Mouse (Mus musculus) adrenal gland, postnatal 14 days (tissue): ENCODE measurements at regions not wholly inside any gene's neighbourhood (a gene's known extent, or its start where the extent isn't known, plus 50 kb on each side); places are given as distances from the start of the nearest gene placed in this dataset.
"Not testable (repeated sequence)": the region's sequence is repeated elsewhere in the genome, so short reads cannot be mapped to it uniquely, and the experiment has no call there.

Source experiments
- DNase-seq: peaks from one replicate; pipeline ENCODE4 v3.0.0; 2021; ENCODE audit warnings: mixed read lengths
- microRNA-seq, 2 experiments: library from miRNA; unstranded; fragments of <30 nt; microRNA quantifications; one replicate each; pipeline ENCODE4 v1.2.0; 2021

DNA sequence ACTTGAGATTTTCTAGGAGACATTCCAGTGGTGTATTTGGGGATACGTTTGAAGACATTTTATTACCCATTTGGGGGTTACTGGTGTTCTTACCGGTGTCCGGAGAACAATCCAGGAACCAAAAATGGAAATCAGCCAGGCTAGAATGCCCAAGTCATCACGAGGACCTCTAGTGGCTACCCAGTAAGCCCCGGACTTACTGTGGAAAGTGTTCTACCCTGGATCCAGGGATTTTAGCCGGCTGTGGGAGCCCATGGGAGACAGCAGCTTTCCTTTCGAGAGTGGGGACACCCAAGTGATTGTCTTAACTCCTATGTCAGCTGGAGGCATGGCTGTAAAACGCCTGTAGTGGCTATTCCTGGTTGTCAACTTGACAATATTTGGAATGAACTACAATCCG, 77.0 kb upstream of the Lemd2 start:
- DNase-seq = peak; percentile 4

DNA sequence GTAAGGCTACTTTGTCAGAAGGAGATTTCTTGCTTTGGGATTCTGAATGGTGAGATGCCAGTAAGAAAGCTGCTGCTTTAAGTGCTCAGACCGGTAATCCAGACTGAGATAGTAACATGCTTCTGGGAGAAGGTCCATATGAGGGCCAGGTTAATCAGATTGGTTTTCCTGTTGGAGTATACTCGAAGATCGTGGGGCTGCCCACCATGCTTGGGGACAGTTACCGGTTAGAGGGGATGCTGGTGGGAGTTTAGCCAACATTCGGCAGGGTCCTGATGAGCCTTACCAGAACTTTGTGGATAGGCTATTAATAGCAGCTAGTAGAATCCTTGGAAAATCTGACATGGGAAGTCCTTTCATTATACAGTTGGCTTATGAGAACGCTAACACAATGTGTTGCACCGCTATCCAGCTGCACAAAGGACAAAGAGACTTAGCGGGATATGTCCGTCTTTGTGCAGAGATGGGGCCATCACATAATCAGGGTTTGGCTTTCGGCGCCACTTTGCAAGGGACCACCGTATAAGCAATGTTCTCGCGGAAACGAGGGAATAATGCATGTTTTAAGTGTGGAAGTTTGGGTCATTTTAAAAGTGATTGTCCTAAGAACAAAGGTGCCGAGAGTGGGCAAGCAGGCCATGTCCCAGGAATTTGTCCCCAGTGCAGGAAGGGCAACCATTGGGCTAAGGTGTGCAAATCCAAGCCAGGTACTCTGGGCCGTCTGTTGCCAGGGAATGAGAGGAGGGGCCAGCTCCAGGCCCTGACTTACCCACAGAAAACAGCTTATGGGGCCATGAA, 75.4 kb upstream of the Lemd2 start:
- DNase-seq = peak; percentile 3

DNA sequence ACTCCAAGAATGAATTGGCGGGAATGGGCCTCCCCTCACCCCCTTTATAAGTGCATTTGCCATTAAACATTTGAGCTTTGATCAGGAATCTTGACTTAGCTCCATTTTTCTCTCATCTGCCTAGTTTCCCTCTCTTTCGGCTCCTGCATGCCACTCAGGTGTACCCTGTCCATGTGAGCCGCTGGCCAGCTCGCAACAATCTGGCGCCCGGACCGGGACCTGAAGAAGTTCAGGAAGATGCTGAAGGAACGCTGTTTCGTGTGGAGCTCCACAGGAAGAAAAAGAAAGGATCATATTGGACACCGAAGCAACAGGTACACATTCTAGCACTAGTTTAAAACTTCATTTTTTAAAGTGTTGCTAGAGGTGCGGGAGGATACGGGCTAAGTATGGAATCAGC, 73.5 kb upstream of the Lemd2 start:
- peak; percentile 3 for DNase-seq

DNA sequence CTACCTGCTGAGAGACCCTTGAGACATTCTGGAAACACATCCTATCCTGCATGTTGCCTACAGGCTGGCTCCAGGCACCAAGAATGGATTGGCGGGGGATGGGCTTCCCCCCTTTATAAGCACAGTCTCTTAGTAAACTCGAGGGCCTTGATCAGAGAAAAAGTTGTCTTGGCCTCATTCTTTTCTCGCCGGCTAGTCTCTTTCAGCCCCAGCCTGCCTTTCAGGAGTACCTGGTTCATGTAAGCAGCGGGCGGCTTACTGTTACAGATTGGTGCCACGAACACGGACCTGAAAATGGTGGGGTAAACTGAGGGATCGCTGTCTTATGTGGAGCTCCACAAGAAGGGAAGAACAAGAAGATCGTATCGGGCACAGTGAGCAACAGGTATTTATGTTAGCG, 67.5 kb upstream of the Lemd2 start:
- DNase-seq = not testable (repeated sequence)

DNA sequence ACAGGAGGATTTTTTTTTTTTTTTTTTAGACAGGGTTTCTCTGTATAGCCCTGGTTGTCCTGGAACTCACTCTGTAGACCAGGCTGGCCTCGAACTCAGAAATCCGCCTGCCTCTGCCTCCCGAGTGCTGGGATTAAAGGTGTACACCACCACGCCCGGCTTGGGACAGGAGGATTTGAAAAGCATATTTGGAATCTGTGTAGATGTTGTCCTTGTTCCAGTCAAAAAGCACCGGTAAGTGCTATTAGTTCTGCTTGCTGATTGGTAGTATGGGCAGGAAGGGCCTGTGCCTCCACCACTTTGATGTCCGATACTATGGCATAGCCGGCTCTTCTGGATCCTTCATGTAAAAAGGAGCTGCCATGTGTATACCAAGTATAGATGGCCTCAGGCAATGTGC, 66.5 kb upstream of the Lemd2 start:
- not testable (repeated sequence) for DNase-seq

DNA sequence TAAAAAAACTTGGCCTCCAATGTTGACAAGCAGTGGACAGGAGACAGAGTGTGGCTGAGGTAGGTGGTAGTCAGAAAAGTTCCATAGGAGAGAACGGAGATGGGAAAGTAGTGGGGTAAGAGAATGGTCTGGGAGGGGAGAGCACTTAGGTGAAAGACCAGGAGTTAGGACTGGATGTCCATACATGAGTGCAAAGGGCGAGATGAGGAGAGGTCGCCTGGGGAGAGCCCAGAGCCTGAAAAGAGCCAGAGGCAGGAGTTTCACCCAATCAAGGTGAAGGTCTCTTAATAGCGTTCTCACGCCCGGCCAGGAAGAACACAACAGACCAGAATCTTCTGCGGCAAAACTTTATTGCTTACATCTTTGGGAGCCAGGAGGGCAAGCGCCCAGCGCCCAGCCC, 60.3 kb upstream of the Lemd2 start:
- DNase-seq = peak; percentile 3

DNA sequence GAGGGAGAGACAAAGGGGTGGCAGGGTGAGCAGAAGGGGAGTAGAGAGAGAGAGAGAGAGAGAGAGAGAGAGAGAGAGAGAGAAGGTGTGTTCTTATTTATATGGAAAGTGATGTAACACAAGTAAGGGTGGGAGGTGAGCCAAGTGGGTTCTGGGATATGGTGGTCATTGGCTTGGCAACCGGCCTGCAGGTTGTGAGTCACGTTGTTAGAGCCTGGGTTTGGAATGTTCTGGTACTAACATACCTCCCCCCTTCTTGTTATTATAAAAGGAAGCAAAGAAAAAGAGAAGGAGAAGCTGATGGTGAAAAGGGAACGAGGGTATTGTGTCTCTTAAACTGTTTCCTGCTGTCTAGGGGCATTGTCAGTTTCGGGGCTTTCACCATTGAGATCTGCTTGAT, 58.3 kb upstream of the Lemd2 start:
- no peak for DNase-seq

DNA sequence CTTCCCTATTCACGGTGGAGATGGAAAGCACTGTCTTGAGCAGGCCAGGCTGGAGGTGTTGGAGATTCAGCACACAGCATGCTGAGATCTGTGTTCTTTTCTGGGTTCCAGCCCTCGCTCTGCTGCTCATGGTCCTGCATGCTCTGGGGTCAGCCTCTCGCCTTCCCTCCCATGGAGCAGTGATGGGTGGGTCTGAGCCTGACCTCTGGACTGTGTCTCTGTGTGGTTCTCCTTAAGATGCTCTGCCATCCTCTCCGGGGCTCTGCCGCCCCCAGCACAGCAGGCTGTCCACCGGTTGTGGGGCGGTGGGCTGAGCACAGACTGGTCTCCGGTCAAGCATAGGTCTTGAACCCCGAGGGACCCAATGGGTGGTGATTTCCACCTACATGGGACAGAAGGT, 57.7 kb upstream of the Lemd2 start:
- no peak for DNase-seq

DNA sequence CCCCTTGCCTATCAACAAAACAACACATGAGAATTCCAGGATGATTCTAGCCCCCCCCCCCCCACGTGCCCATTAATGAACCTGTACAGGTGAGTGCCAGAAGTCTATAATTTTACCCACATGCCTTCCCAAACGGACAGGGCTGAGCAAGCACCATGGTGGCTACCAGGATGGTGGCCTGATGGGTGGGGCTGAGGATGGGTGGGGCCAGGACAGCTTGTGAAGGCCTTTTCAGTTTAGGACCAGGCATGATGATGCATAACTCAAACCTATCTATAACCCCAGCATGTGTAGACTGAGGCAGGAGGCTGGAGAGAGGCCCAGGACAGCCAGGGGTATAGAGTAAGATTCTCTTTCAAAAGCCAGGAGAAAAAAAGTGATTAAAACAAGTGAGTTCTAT, 57.0 kb upstream of the Lemd2 start:
- DNase-seq = no peak

DNA sequence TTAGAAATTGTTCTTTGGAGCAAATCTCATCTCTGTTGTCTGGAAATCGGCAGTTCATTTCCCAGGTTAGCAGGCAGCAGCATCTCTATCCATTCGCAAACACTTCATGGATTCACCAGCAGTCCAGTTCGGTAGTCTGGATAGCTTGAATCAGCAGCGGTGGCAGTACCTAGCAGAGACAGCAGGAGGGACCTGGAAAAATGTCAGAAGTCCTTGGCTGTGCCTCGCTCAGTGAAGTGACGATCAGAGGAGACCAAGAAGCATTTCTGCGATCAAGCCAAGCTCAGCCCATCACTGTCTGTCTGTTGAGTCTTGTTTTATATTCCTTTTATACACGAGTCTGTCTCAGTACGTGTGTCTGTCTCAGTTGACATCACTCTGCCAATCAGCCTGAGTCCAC, 55.8 kb upstream of the Lemd2 start:
- no peak for DNase-seq

DNA sequence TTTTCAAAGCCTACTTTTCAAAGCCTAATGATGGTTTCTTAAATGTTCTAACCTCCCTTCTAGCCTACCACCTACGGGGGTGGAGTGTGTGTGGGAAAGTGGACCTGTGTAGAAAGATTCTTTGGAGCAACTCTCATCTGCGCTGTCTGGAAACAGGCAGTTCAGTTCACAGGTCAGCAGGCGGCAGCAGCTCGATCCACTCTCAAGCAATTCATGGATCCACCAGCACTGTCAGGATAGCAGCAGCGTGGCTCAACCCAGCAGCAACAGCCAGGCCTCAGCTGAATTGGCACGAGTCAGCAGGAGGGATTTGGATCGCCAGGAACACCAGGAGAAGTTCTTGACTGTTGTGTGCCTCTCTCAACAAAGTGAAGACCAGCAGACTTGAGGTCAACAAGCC, 53.1 kb upstream of the Lemd2 start:
- peak; percentile 64 for DNase-seq

DNA sequence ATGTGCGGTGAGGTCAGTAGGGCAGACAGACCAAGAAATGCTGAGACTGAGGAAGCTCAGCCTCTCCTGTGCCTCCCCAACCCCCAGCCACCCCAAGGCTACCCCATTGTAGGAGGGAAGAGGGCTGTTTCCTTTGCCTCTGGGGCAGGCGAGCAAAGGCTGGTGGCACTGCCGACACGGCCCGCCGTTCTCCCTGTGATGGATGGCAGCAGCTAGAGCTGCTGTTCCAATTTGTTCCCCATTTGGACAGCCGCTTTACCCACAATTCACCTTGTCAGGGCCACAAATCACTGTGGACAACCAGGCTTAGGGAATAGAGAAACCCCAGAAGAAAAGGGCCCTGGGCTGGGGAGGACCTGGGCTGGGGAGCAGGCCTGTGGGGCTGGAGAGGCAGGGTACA, 51.5 kb upstream of the Lemd2 start:
- no peak for DNase-seq

Small RNA genes in the stretch of these regions (microRNA-seq; reads per million reads assigned to microRNA genes)
- gene Mir7214 (0 reads per million in 2 experiments), gene Mir7216 (0 reads per million in 2 experiments), gene Mir7217 (0 reads per million in 2 experiments), gene Mir7218 (0 reads per million in 2 experiments)
